Mouse (Mus musculus): ENCODE measurements at regions not wholly inside any gene's neighbourhood (a gene's known extent, or its start where the extent isn't known, plus 50 kb on each side); places are given as distances from the start of the nearest gene placed in this dataset.

GRCm38 (mm10) chr7:117757033-117757432 is 359.0 kb downstream of the Rps15a start:
- Histone ChIP-seq H3K4me2 (replicated peaks) (no peak overlapping the region), H3K27ac (no peak overlapping the region), H3K27me3 (no peaks in the 10 kb centered on the region), H3K9me3 (no peaks in the 10 kb centered on the region), H3K4me1 (replicated peaks) (peaks cover 5% of the 10 kb centered on the region; the same call in 1 of the 2 replicates), H3K36me3 (no peaks in the 10 kb centered on the region), H3K4me3 (replicated peaks) (no peak overlapping the region), H3K9ac (replicated peaks) (no peak overlapping the region)
- ATAC-seq = no peak
- WGBS = 72% methylated on average over 4 of the region's 4 CpGs

GRCm38 (mm10) chr7:117755830-117756229 is 360.2 kb downstream of the Rps15a start:
- H3K27me3 ChIP-seq = no peaks in the 10 kb centered on the region
- H3K36me3 ChIP-seq = no peaks in the 10 kb centered on the region
- ATAC-seq = no peak
- no peak overlapping the region for H3K9ac ChIP-seq (replicated peaks)
- H3K9me3 ChIP-seq = no peaks in the 10 kb centered on the region
- no peak overlapping the region for H3K4me2 ChIP-seq (replicated peaks)
- no peak overlapping the region for H3K4me3 ChIP-seq (replicated peaks)
- 75% methylated on average over 5 of the region's 5 CpGs for WGBS
- peaks cover 5% of the 10 kb centered on the region; the same call in 1 of the 2 replicates for H3K4me1 ChIP-seq (replicated peaks)
- no peak overlapping the region for H3K27ac ChIP-seq

- no peak for ATAC-seq
- H3K27ac ChIP-seq = no peak overlapping the region
- WGBS = 81% methylated on average over 5 of the region's 5 CpGs
Observed at GRCm38 (mm10) chr7:117753296-117753695, 362.7 kb downstream of the Rps15a start.

GRCm38 (mm10) chr7:117752302-117753185 is 363.4 kb downstream of the Rps15a start:
- Histone ChIP-seq H3K27me3 (no peaks in the 10 kb centered on the region), H3K4me2 (replicated peaks) (no peak overlapping the region), H3K27ac (no peak overlapping the region), H3K36me3 (no peaks in the 10 kb centered on the region), H3K9ac (replicated peaks) (no peak overlapping the region), H3K9me3 (no peaks in the 10 kb centered on the region), H3K4me1 (replicated peaks) (peaks cover 5% of the 10 kb centered on the region; the same call in 1 of the 2 replicates), H3K4me3 (replicated peaks) (no peak overlapping the region)
- ATAC-seq = no peak
- 74% methylated on average over 12 of the region's 12 CpGs for WGBS

More at GRCm38 (mm10) chr7:117753296-117753695, 362.7 kb downstream of the Rps15a start:
- no peak overlapping the region for H3K4me3 ChIP-seq (replicated peaks)
- no peaks in the 10 kb centered on the region for H3K9me3 ChIP-seq
- no peak overlapping the region for H3K4me2 ChIP-seq (replicated peaks)
- H3K4me1 ChIP-seq (replicated peaks) = peaks cover 5% of the 10 kb centered on the region; the same call in 1 of the 2 replicates
- no peak overlapping the region for H3K9ac ChIP-seq (replicated peaks)
- H3K27me3 ChIP-seq = no peaks in the 10 kb centered on the region
- no peaks in the 10 kb centered on the region for H3K36me3 ChIP-seq

GRCm38 (mm10) chr7:117747991-117748390 is 367.2 kb downstream of the Xylt1 start:
- no peaks in the 10 kb centered on the region for H3K9me3 ChIP-seq
- no peaks in the 10 kb centered on the region for H3K36me3 ChIP-seq
- 87% methylated on average over 4 of the region's 4 CpGs for WGBS
- no peak overlapping the region for H3K4me2 ChIP-seq (replicated peaks)
- no peaks in the 10 kb centered on the region for H3K27me3 ChIP-seq
- H3K9ac ChIP-seq (replicated peaks) = no peak overlapping the region
- no peak overlapping the region for H3K4me3 ChIP-seq (replicated peaks)
- H3K4me1 ChIP-seq (replicated peaks) = 0 out of 2 replicates have a peak, but pooled peaks cover under 1% of the 10 kb centered on the region
- no peak overlapping the region for H3K27ac ChIP-seq
- ATAC-seq = no peak

GRCm38 (mm10) chr7:117746393-117746792 is 365.6 kb downstream of the Xylt1 start:
- no peaks in the 10 kb centered on the region for H3K36me3 ChIP-seq
- no peaks in the 10 kb centered on the region for H3K4me1 ChIP-seq (replicated peaks)
- no peak for ATAC-seq
- H3K9me3 ChIP-seq = no peaks in the 10 kb centered on the region
- H3K27ac ChIP-seq = no peak overlapping the region
- H3K4me3 ChIP-seq (replicated peaks) = no peak overlapping the region
- H3K9ac ChIP-seq (replicated peaks) = no peak overlapping the region
- no peaks in the 10 kb centered on the region for H3K27me3 ChIP-seq
- no peak overlapping the region for H3K4me2 ChIP-seq (replicated peaks)
- WGBS = 92% methylated on average over 4 of the region's 4 CpGs

GRCm38 (mm10) chr7:117739706-117740105 is 358.9 kb downstream of the Xylt1 start:
- no peaks in the 10 kb centered on the region for H3K27me3 ChIP-seq
- 75% methylated on average over 6 of the region's 6 CpGs for WGBS
- no peak for ATAC-seq
- no peak overlapping the region for H3K9ac ChIP-seq (replicated peaks)
- peaks cover 6% of the 10 kb centered on the region; the same call in 1 of the 2 replicates for H3K4me1 ChIP-seq (replicated peaks)
- H3K9me3 ChIP-seq = no peaks in the 10 kb centered on the region
- H3K27ac ChIP-seq = no peak overlapping the region
- H3K36me3 ChIP-seq = no peaks in the 10 kb centered on the region
- no peak overlapping the region for H3K4me2 ChIP-seq (replicated peaks)
- H3K4me3 ChIP-seq (replicated peaks) = no peak overlapping the region

GRCm38 (mm10) chr7:117735699-117736020 is 354.9 kb downstream of the Xylt1 start:
- WGBS = 59% methylated on average over 3 of the region's 3 CpGs
- Histone ChIP-seq H3K4me3 (replicated peaks) (no peak overlapping the region), H3K27ac (no peak overlapping the region), H3K27me3 (no peaks in the 10 kb centered on the region), H3K9me3 (no peaks in the 10 kb centered on the region), H3K36me3 (no peaks in the 10 kb centered on the region), H3K4me1 (replicated peaks) (peaks cover 6% of the 10 kb centered on the region; the same call in 1 of the 2 replicates), H3K4me2 (replicated peaks) (no peak overlapping the region), H3K9ac (replicated peaks) (no peak overlapping the region)
- ATAC-seq = no peak

GRCm38 (mm10) chr7:117734994-117735698 is 354.4 kb downstream of the Xylt1 start:
- ATAC-seq = 0 out of 2 replicates have a peak, but pooled peaks have one; percentile 34
- Histone ChIP-seq H3K4me2 (replicated peaks) (no peak overlapping the region), H3K4me1 (replicated peaks) (peaks cover 6% of the 10 kb centered on the region; the same call in 1 of the 2 replicates), H3K9ac (replicated peaks) (no peak overlapping the region), H3K9me3 (no peaks in the 10 kb centered on the region), H3K4me3 (replicated peaks) (no peak overlapping the region), H3K36me3 (no peaks in the 10 kb centered on the region), H3K27me3 (no peaks in the 10 kb centered on the region), H3K27ac (no peak overlapping the region)
- WGBS = 67% methylated on average over 7 of the region's 7 CpGs

- Histone ChIP-seq H3K9ac (replicated peaks) (no peak overlapping the region), H3K4me2 (replicated peaks) (no peak overlapping the region), H3K27me3 (no peaks in the 10 kb centered on the region), H3K4me1 (replicated peaks) (no peaks in the 10 kb centered on the region), H3K36me3 (no peaks in the 10 kb centered on the region), H3K27ac (no peak overlapping the region), H3K9me3 (no peaks in the 10 kb centered on the region), H3K4me3 (replicated peaks) (no peak overlapping the region)
- 87% methylated on average over 4 of the region's 4 CpGs for WGBS
- no peak for ATAC-seq
Observed at GRCm38 (mm10) chr7:117729067-117729466, 348.3 kb downstream of the Xylt1 start.
